Mouse (Mus musculus): Measurements from ENCODE around the gene Spint1.

Gene Spint1

GRCm38 (mm10) chr2:119293776-119294390 is 56.7 kb downstream of the Spint1 start:
- DNase-seq (ENCODE audit: low spot score in 2 of 2): no peak

- DNase-seq (ENCODE audit: low spot score in 2 of 2): no peak
These were observed 57.2 kb downstream of the Spint1 start for GRCm38 (mm10) chr2:119294411-119294810.

- DNase-seq (ENCODE audit: low spot score in 2 of 2): no peak
These were observed 59.6 kb downstream of the Spint1 start for GRCm38 (mm10) chr2:119296756-119297155.

- DNase-seq (ENCODE audit: low spot score in 2 of 2): no peak
These were observed 60.3 kb downstream of the Spint1 start for GRCm38 (mm10) chr2:119297506-119297905.

GRCm38 (mm10) chr2:119298330-119298729 is 61.2 kb downstream of the Spint1 start:
- peak in 1 of 2 experiments; percentile 49 for DNase-seq (ENCODE audit: low spot score in 2 of 2)

- no peak for DNase-seq (ENCODE audit: low spot score in 2 of 2)
These were observed 61.7 kb downstream of the Spint1 start for GRCm38 (mm10) chr2:119298839-119299238.
